Mouse (Mus musculus): ENCODE results near the gene Gm21992.

GRCm38 (mm10) chr19:4742229-4742628, 69.2 kb downstream of the Gm21992 start:
- no peak for TF ChIP-seq POLR2A (IDR thresholded peaks at IDR 0.05; ENCODE audit: insufficient read depth, low read depth, low read length)
- TF ChIP-seq CTCF (IDR thresholded peaks at IDR 0.05), result no peak
